Comparison of ENCODE assay signal across 8 mouse cellular contexts in the genomic region with DNA sequence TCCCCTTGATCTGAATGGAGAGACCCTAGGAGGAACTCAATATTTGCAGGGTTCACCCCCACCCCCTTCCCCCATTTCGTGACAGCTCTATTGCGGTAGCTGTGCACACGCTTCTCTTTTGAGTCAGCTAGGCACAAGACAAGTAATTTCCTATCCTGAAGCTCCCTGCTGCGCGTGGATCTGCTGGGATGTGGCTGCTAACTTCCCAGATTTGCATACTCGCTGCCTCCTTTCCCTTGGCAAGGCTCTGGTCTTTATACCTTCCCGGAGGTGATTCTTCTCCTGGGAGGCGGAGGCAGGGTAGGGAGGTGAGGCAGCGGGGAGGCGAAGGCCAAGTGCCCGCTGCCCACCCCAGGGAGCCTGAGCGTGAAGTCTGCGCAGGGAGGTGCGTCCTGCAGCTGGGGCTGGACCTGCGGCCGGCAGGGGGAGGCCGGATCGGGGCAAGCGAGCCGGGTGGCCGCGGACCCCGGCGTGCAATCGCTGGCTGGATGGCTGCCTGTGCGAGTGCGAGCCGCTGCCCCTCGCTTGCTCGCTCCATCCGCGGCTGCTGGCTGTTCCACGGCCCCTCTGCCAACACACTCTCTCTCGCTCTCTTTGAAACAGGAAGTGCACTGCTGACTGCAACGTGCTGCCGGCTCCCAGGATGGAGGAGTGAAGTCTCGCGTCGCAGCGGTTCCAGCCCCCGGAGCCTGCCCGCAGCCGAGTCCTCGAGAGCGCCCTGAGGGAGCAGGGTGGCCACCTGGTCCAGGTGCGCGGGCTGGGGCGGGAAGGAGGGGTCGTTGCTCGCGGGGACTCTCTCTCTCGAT. TPM values are rescaled to one million over a fixed set of nuclear protein-coding genes. Genes with fewer than 3 reads are reported as not detected.
A peak's percentile ranks its signal among the peaks of the same experiment; 100 is the strongest.
DNase-seq lines count a peak whose midpoint lies in the region; TF ChIP-seq lines count a peak whose summit lies in the region.

No protein-coding gene starts in this region.

- no peak for TF ChIP-seq CTCF in MEL (IDR thresholded peaks at IDR 0.05 in 2 of 3, conservative IDR thresholded peaks at IDR 0.05 in 1 of 3; ENCODE audit: control insufficient read depth in 1 of 3, insufficient read depth in 1 of 3, low read depth in 2 of 3, low read length in 3 of 3, poor library complexity in 1 of 3, severe bottlenecking in 1 of 3)
- no peak for TF ChIP-seq CTCF in brain, embryonic 14.5 days (IDR thresholded peaks at IDR 0.05; ENCODE audit: borderline replicate concordance, extremely low read depth, insufficient read depth, insufficient read length)

- H3K27me3 ChIP-seq in MEL (ENCODE audit: control insufficient read depth in 1 of 2, insufficient read depth in 2 of 2, low read length in 2 of 2): no peaks in the 10 kb centered on the region
- peaks cover 14% of the 10 kb centered on the region for H3K27me3 ChIP-seq in forebrain, embryonic 10.5 days (ENCODE audit: poor library complexity, severe bottlenecking)
- H3K27me3 ChIP-seq in megakaryocyte, embryonic 14.5 days (replicated peaks): no peaks in the 10 kb centered on the region

- peaks cover 43% of the 10 kb centered on the region for H3K79me2 ChIP-seq in MEL (ENCODE audit: control insufficient read depth, insufficient read depth, low read length, poor library complexity)

- DNase-seq in MEL (ENCODE audit: low read depth, low spot score): peak; percentile 88
- peak; percentile 72 for DNase-seq in brain, embryonic 14.5 days (ENCODE audit: low read depth)
- DNase-seq in forebrain, embryonic 10.5 days (ENCODE audit: extremely low spot score, low spot score): peak; percentile 54
- peak; percentile 60 to 62 for DNase-seq in heart, postnatal 14 days
- peak; percentile 72 to 84 for DNase-seq in kidney, postnatal 4 days
- DNase-seq in right cerebral cortex, postnatal 14 days: peak; percentile 42
- peak; percentile 44 for DNase-seq in yolk sac, embryonic 10.5 days (ENCODE audit: low spot score)

- no peaks in the 10 kb centered on the region for H3K9me3 ChIP-seq in MEL (replicated peaks; ENCODE audit: insufficient read depth, low read length)
- H3K9me3 ChIP-seq in forebrain, embryonic 10.5 days: no peaks in the 10 kb centered on the region
- H3K9me3 ChIP-seq in megakaryocyte, embryonic 14.5 days: no peaks in the 10 kb centered on the region

- TF ChIP-seq POLR2A in MEL (IDR thresholded peaks at IDR 0.05; ENCODE audit: control insufficient read depth in 1 of 2, insufficient read depth in 1 of 2, low read depth in 1 of 2, low read length in 2 of 2, poor library complexity in 1 of 2): peak; percentile 66 to 73
- no peak for TF ChIP-seq POLR2A in brain, embryonic 14.5 days (IDR thresholded peaks at IDR 0.05; ENCODE audit: borderline replicate concordance, extremely low read depth, insufficient read depth, insufficient read length, poor library complexity, severe bottlenecking)

- intact Hi-C loops in heart, postnatal 14 days (cut with DNase I): no loop called here

- H3K27ac ChIP-seq in MEL (ENCODE audit: control insufficient read depth, low read depth, low read length): peak overlapping the region; percentile 79
- H3K27ac ChIP-seq in forebrain, embryonic 10.5 days: peak overlapping the region; percentile 76

- 4% methylated on average over 52 of the region's 52 CpGs for WGBS in forebrain, embryonic 10.5 days

- H3K36me3 ChIP-seq in MEL (ENCODE audit: control insufficient read depth in 1 of 2, insufficient read depth in 2 of 2, low read length in 2 of 2): peaks cover 0 to 38% of the 10 kb centered on the region in 2 experiments; a peak in 2 of 4 replicates
- peaks cover 52% of the 10 kb centered on the region for H3K36me3 ChIP-seq in forebrain, embryonic 10.5 days (replicated peaks)
- peaks cover 52% of the 10 kb centered on the region for H3K36me3 ChIP-seq in megakaryocyte, embryonic 14.5 days (replicated peaks; ENCODE audit: low read length)

- peak overlapping the region; percentile 69 to 70 for H3K4me3 ChIP-seq in MEL (ENCODE audit: control insufficient read depth in 1 of 2, insufficient read depth in 1 of 2, low read depth in 2 of 2, low read length in 2 of 2)
- H3K4me3 ChIP-seq in forebrain, embryonic 10.5 days: peak overlapping the region; percentile 59
- peak overlapping the region; percentile 96 for H3K4me3 ChIP-seq in megakaryocyte, embryonic 14.5 days (replicated peaks)

- peaks cover 14 to 31% of the 10 kb centered on the region in 2 experiments for H3K4me1 ChIP-seq in MEL (ENCODE audit: control insufficient read depth in 1 of 2, insufficient read depth in 2 of 2, low read length in 2 of 2)
- H3K4me1 ChIP-seq in forebrain, embryonic 10.5 days: peaks cover 29% of the 10 kb centered on the region
- H3K4me1 ChIP-seq in megakaryocyte, embryonic 14.5 days: peaks cover 67% of the 10 kb centered on the region

- TF ChIP-seq RAD21 in MEL (IDR thresholded peaks at IDR 0.05; ENCODE audit: low read depth, low read length): no peak

- TF ChIP-seq EP300 in MEL (IDR thresholded peaks at IDR 0.05; ENCODE audit: low read depth in 1 of 2, low read length in 2 of 2): no peak

- H3K9ac ChIP-seq in MEL (ENCODE audit: control insufficient read depth, low read depth, low read length, poor library complexity, severe bottlenecking): peak overlapping the region; percentile 86

TF ChIP-seq in MEL, 35 proteins besides CTCF, POLR2A, EP300 and RAD21:
- no peak for TF ChIP-seq ZNF384 (IDR thresholded peaks at IDR 0.05; ENCODE audit: low read depth, low read length)
- TF ChIP-seq NRF1 (IDR thresholded peaks at IDR 0.05; ENCODE audit: insufficient read depth, low read depth, low read length, poor library complexity, severe bottlenecking): peak; percentile 54; the same call in 1 of the 2 replicates
- no peak; the same call in 1 of the 2 replicates for TF ChIP-seq UBTF (IDR thresholded peaks at IDR 0.05; ENCODE audit: borderline replicate concordance, insufficient read depth, low read depth, low read length)
- TF ChIP-seq NELFE (IDR thresholded peaks at IDR 0.05; ENCODE audit: low read depth, low read length): peak; percentile 67
- 0 out of 2 replicates have a peak, but pooled peaks have one; percentile 42 for TF ChIP-seq MAZ (IDR thresholded peaks at IDR 0.05; ENCODE audit: low read depth, low read length)
- 0 out of 2 replicates have a peak, but pooled peaks have one; percentile 20 for TF ChIP-seq ETS1 (IDR thresholded peaks at IDR 0.05; ENCODE audit: low read depth, low read length)
- TF ChIP-seq JUND (IDR thresholded peaks at IDR 0.05; ENCODE audit: low read depth, low read length): no peak
- TF ChIP-seq MYB (IDR thresholded peaks at IDR 0.05; ENCODE audit: low read depth, low read length): no peak
- no peak for TF ChIP-seq MAFK (IDR thresholded peaks at IDR 0.05; ENCODE audit: borderline replicate concordance, low read depth, low read length)
- TF ChIP-seq TAL1 (IDR thresholded peaks at IDR 0.05; ENCODE audit: low read length): no peak
- TF ChIP-seq MEF2A (IDR thresholded peaks at IDR 0.05; ENCODE audit: extremely low read depth, insufficient replicate concordance, low read depth, low read length, poor library complexity, severe bottlenecking): no peak
- TF ChIP-seq E2F4 (IDR thresholded peaks at IDR 0.05; ENCODE audit: borderline replicate concordance, low read depth, low read length): no peak
- TF ChIP-seq USF1 (IDR thresholded peaks at IDR 0.05; ENCODE audit: low read depth, low read length): no peak
- peak; percentile 52; the same call in 1 of the 2 replicates for TF ChIP-seq TBP (IDR thresholded peaks at IDR 0.05; ENCODE audit: low read depth, low read length)
- TF ChIP-seq GABPA (IDR thresholded peaks at IDR 0.05; ENCODE audit: low read depth, low read length): no peak
- TF ChIP-seq MXI1 (IDR thresholded peaks at IDR 0.05; ENCODE audit: low read depth, low read length): peak; percentile 83
- peak; percentile 57 for TF ChIP-seq TCF12 (IDR thresholded peaks at IDR 0.05; ENCODE audit: low read depth, low read length)
- TF ChIP-seq MYC (IDR thresholded peaks at IDR 0.05; ENCODE audit: low read depth, low read length): peak; percentile 75
- TF ChIP-seq USF2 (IDR thresholded peaks at IDR 0.05; ENCODE audit: borderline replicate concordance in 1 of 2, insufficient read depth in 1 of 2, low read depth in 1 of 2, low read length in 2 of 2): no peak
- no peak for TF ChIP-seq POLR2AphosphoS5 (IDR thresholded peaks at IDR 0.05; ENCODE audit: borderline replicate concordance, low read depth, low read length)
- no peak for TF ChIP-seq ZMIZ1 (IDR thresholded peaks at IDR 0.05; ENCODE audit: low read depth, low read length)
- TF ChIP-seq CHD2 (IDR thresholded peaks at IDR 0.05; ENCODE audit: low read length): no peak
- TF ChIP-seq ELF1 (IDR thresholded peaks at IDR 0.05; ENCODE audit: low read depth, low read length): peak; percentile 82
- TF ChIP-seq ZC3H11A (IDR thresholded peaks at IDR 0.05; ENCODE audit: low read depth, low read length): no peak
- peak; percentile 51; the same call in 1 of the 2 replicates for TF ChIP-seq HCFC1 (IDR thresholded peaks at IDR 0.05; ENCODE audit: low read depth, low read length)
- TF ChIP-seq SMC3 (IDR thresholded peaks at IDR 0.05; ENCODE audit: low read depth, low read length): no peak
- no peak for TF ChIP-seq RCOR1 (IDR thresholded peaks at IDR 0.05; ENCODE audit: low read depth, low read length)
- no peak for TF ChIP-seq GATA1 (IDR thresholded peaks at IDR 0.05; ENCODE audit: low read depth, low read length)
- TF ChIP-seq CHD1 (IDR thresholded peaks at IDR 0.05; ENCODE audit: low read depth, low read length): no peak
- peak; percentile 49; the same call in 1 of the 2 replicates for TF ChIP-seq SIN3A (IDR thresholded peaks at IDR 0.05; ENCODE audit: low read length)
- TF ChIP-seq MAX (IDR thresholded peaks at IDR 0.05; ENCODE audit: low read length): peak; percentile 84
- no peak for TF ChIP-seq KAT2A (conservative IDR thresholded peaks at IDR 0.05; ENCODE audit: low read depth, low read length)
- no peak for TF ChIP-seq POLR2AphosphoS2 (IDR thresholded peaks at IDR 0.05; ENCODE audit: low read length)
- no peak for TF ChIP-seq ZKSCAN1 (IDR thresholded peaks at IDR 0.05; ENCODE audit: low read depth, low read length)
- no peak for TF ChIP-seq BHLHE40 (IDR thresholded peaks at IDR 0.05; ENCODE audit: borderline replicate concordance, low read depth, low read length)

RNA-seq across cellular contexts. Expression of gene Lrrc8d, which starts 32.1 kb away (rescaled TPM):
- total RNA-seq in MEL (2012; rRNA removed): 11.4 and 13.3 TPM in 2 replicates
- 100 to 1,000 TPM in 1 of 2 experiments, 10 to 100 TPM in 1; 21.9 to 258 TPM for polyA plus RNA-seq in MEL (2012; ENCODE audit: insufficient read depth in 1 of 2, insufficient read length in 2 of 2, low read depth in 1 of 2, low replicate concordance in 2 of 2, missing spikeins in 1 of 2)
- 9.3 and 25.4 TPM in 2 replicates for polyA plus RNA-seq in brain, embryonic 14.5 days (2012; rRNA removed)
- 19.9 and 20.1 TPM in 2 replicates for polyA plus RNA-seq in forebrain, embryonic 10.5 days (2016; fragmentation: Nextera tagmentation; extraction: Ambion mirVana)
- total RNA-seq in heart, postnatal 14 days (2021): 10 to 100 TPM; 11.6 to 14.9 TPM
- polyA plus RNA-seq in megakaryocyte, embryonic 14.5 days (2012; ENCODE audit: insufficient read depth, low replicate concordance): 13.5 and 27.0 TPM in 2 replicates

Comparison
In these comparisons a context has a peak if more than half of its experiments do, and no peak if none do; other contexts are left out.
1. Peak in every context shown above with its lines: DNase-seq, H3K4me3 ChIP-seq and H3K27ac ChIP-seq.